Mouse (Mus musculus) neural tube, embryonic 10.5 days (tissue): ENCODE data around the gene Nek6.

Experiments used
- DNase-seq: peaks from one replicate; pipeline ENCODE4 v3.0.0-alpha.2; 2017; ENCODE audit warnings: low spot score; ENCODE audit errors: extremely low spot score

Gene Nek6

DNA sequence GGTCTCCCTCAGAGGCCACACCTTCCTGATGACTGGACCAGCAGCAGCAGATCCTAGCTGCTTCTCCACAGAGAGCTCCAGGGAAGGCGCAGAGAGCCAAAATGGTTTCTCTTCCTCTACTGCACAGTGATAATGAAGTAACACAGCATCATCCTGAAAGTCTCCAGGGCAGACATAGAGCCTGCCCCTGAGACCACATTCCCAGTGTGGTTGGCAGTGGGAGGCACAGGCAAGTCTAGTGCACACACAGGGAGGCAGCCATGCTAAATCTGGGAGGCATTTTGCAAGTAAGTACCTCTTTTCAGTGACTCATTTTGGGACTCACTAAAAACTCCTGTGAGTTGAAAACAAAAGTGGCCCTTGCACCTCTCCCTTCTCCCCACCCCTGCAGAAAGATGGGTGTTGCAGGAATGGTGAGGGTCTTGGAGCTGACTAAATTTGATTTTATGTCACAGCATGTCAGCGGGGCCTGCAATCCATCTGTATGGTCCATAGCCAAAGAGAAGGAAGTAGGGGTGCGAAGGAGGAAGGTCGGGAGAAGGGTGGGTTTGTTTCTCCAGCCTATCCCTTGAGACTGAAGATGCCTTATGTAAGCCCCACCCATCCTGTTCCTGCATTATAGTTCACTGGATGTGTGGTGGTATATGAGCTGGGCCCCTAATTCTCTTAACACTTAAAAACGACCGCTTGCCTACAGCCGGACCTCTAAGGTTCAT lies 2.3 kb upstream of the Nek6 start:
- DNase-seq, result no peak

DNA sequence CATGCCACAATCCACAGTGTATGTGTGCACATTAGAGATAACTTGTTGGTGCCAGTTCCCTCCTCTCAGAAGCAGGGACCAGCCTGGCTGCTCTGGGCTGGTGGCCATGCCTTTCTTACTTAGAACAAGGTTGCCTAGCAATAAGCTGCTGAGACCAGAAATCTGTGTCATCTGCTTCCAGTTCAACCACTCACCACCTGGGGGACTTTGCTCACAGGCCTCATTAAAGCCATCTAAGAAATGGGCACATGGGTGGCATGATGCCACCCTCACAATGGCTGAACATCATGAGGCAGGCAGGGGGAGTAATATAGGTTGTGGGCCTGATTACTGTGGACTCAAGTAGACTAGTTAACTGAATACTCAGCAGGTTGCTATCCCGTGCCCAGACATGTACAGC lies 1.3 kb upstream of the Nek6 start:
- DNase-seq, result no peak

DNA sequence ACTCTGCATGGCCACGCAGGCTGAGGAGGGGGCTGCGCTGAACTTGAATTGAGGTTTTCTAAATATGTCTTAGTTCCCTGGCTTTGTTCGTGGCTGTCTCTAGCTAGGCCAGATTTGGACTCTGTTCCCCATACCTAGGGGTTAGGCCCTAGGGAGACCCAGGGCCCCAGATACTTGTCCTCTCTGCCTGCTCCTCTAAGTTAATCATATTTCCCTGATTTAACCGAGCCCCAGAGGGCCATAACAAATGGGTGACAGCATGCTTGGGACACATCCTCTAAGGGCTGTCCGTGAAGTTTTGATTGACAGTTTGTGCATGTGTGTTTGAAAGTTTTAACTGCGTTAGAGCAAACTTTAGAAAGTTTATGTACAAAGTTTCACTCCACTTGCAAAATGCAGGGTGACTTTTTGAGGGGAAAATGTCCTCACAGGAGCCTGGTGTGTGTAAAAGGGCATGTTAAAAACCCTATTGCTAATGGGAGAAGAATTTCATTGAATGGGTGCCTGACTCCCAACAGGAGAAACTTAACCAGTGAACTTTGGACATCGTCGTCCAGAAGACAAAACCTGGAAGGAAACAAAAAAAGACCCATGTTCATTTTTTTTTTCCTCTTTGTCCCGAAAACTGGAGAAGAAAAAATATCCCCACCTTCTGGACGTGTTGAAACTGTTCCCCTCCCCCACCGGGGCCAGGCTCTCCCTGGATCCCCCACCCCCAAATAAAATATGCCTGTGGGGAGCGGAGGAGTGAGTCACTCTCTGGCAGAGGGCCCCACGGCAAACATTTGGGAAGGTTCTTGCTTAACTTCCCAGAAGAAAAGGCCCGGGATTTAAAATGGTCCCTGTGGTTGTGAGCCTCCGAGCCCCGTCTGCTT lies 1.1 kb downstream of the Nek6 start:
- no peak for DNase-seq

DNA sequence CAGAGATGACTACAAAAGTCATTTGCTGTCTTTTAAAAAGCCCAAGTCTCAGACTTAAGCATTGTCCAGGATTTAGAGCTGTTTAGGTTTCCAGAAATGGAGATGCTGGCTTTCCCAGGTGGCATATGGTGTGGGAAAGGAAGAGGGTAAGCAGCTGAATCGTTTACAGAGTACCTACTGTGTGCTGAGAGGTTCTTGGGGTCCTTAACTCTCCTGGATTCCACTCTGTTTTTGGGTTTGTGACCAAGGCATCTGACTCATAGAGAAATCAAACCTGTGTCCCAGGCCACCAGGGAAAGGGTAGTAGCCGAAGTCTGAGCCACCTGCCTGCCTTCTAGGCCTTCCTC lies 1.7 kb downstream of the Nek6 start:
- DNase-seq, result no peak

DNA sequence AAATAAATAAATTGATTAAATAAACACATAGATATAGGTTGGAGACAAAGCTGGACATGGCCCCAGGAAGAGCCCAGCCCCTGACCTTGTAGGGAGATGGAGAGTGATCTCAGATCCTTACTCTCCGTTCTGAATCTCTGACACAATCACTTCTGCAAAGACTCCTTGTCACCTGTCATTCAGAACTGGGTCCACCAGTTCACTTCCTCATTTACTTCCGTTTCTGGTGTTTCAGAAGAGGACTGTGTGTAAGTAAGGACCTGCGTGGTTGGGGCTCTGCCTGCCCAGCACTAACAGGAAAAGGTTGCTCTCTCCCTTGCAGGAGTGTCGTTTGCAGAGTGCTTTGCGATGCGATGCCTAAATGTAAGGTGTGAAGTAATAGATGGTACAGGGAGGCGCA lies 3.0 kb downstream of the Nek6 start:
- DNase-seq, result no peak

DNA sequence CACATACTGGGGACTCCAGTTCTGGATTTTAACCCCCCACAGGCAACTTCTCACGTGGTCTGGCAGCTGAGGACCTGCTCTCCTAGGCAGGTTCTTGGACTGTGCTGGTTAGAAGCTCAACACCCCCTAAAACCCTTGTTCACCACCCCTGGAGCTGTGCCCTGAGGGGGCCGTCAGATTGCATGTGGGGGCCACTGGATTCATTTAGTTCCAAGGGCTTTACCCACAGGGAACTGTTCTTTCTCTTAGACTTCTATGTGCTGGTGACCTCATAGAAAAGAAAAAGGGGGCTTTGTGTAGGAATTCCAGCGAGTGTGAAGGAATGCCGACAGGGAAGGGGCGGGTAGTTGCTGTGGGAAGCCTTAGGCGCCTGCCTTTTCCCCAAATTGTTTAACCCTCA lies 4.0 kb downstream of the Nek6 start:
- DNase-seq, result no peak

DNA sequence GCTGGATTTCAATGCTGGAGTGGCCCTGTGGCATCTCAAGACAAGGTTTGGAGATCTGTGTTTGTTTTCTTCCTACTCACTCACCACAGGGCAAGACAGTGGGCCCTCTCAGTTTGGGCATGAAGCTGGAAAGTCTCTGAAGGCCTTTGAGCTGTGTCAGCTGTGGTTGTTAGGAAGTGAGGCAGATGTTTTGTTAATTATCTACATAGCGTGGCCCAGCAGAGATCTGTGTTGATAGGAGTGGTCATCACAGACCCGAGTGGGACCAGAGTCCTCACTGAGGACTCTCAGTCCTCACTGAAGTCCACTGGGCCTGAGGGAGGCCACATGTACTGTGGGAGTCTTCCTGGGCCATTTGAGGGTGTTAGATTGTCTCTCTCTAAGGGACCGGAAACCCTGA lies 5.0 kb downstream of the Nek6 start:
- DNase-seq, result no peak

DNA sequence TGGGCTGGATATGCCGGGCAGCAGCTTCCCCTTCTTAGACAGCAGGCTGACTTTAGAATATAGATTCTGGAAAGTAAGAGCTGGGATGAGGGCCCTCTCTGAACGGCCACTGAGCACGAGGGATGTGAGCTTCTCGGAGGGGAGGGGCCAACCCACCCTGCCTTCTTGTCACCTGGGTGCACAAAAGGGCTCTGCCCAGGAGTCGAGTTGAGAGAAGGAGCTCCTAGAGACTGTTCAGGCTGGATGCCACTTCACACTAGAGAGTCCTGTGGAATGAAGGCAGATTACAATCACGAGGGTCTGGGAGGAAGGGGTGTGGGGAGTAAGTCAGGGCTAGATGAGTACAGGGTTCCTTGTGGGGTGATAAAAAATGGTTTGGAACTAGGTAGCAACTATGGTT lies 5.6 kb downstream of the Nek6 start:
- DNase-seq, result no peak

DNA sequence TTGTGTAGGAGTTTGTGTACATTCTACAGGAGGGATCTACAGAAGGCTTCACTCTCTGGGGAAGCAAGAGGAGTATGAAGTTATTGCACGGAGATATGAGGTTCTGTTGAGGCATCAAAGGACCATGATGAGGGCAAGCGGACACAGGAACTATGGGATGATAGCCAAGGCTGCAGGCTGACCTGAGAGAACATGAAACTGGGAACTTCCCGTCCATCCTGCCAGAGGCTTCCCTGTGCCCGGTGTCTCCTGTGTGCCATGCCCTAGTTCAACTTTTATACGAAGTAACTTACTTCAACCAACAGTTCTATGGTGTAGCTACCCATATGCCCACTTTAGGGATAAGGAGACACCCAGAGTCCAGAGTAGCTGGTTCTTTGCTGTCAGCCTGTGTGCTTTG lies 7.3 kb downstream of the Nek6 start:
- no peak for DNase-seq

DNA sequence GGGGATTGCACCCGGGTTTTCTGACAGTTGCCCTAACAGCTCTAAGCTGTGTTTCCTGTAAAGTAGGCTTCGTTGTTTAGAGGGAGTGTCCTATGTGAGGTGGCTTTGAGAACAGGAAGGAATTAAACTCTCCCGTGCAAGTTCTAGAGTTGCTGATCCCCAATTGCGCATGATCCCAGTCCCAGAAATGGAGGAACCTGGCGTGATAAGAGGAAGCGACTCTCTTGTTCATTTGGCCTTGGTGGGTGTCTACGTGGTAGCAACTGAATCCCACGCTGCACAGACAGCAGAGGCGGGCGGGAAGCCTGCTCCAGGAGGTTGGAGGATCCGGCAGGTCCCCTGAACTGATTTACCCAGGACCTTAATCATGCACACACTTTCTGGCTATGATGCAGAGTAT lies 8.5 kb downstream of the Nek6 start:
- DNase-seq, result no peak

DNA sequence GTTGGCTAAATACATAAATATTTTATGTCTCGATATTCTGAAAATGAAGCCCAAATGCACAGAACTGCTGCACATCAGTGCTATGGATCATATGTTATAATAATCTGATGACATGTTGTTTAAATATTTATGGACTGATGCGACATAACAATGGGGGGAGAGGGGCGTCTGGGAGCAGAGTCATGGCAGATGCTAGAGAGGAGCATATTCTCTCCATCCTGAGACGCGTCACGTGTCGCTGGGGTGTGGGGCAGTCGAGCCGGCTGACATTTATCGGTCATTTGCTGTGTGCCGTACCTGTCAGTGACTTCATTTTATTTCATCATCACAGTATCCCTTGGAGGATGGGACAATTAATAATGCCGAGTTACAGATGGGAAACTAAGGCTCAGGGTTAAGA lies 10.2 kb downstream of the Nek6 start:
- no peak for DNase-seq

DNA sequence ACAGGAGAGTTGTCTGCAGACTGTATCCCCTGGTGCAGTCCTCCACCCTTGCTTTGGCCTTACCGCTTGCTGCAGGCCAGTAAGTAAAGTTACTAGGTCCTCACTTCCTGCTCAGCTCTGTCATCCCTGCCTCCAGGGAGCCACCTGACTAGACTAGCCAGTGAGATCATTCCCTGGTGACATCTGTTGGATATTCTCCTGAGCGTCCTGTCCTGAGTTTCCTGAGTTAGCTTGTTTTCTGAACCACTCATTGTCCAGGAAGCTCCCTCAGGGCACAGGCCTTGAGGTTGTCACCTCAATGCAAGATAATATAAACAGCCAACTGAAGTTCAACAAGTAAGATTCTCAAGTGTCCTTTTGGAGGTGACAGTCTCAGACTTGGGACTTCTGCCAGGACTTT lies 10.9 kb downstream of the Nek6 start:
- no peak for DNase-seq

DNA sequence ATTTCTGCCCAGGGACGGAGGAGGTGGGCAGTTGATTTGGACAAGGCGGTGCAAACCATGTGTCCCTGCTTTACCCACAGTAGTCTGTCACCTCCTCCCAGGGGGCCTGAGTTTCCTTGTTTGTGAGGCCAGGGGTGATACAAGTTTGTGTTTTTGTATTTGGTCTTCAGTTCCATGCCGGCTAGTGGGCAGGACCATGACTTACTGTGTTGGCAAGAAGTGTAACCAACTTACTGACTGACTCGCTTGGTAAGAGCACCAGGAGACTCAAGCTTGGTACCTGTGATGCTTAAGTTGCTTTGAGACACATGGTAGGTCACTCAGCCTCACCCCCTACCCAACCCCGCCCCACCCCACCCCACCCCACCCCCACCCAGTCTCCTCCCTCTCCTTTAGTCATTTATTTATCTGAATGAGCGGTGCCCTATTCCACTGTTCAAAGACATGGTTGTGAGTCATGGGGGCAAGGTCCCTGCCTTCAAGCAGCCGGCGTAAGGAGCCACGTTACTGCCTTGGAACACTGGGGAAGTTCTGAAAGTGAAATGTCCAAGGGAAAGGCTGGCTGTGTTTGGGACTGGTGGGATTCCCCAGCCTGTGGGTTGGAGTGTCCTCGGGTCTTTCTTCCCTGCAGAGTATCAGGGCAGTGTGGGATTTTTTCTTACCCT lies 12.5 kb downstream of the Nek6 start:
- no peak for DNase-seq

DNA sequence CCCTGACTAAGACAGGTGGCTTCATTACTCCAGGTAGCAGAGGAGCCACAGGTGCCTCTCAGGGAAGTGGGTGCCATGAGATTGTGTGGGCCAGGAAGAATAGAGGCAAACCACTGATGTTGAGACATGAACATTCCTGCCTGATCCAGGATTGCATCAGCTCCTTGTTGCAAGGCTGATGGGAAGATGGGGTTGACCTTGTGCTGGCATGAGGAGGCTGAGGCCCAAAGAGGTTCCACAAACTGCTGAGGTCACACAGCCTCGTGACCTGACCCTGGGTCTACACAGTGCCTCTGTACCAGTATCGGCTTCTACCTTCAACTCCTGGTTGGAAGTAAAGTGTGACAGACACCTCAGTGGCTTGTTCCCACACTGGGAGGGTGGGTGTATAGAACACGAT lies 13.6 kb downstream of the Nek6 start:
- no peak for DNase-seq

DNA sequence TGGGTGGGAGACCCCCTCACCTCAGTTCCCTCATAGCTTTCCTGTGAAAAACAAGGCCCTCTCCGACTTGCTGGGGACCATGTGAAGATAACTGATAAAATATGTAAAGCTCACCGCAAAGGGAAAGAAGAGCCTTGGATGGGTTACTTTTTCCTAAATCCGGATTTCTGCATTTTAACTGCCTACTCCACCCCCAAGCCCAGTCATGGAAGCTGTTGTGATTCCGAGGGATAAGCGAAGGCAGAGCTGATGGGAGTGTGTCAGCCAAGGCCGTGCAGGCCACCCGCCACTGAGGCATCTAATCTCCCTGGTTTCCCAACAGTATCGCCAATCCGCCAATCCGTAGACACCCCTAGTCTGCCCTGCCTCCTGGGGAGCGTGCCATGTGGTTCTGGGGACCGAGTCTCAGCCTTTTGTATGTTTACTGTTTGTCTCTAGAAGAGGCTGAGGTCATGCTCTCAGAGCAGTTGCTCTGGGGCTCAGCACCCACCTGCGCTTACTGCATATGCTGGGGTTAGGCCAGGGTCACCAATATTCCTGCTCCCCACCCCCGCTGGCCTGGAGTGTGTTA lies 18.2 kb downstream of the Nek6 start:
- no peak for DNase-seq

DNA sequence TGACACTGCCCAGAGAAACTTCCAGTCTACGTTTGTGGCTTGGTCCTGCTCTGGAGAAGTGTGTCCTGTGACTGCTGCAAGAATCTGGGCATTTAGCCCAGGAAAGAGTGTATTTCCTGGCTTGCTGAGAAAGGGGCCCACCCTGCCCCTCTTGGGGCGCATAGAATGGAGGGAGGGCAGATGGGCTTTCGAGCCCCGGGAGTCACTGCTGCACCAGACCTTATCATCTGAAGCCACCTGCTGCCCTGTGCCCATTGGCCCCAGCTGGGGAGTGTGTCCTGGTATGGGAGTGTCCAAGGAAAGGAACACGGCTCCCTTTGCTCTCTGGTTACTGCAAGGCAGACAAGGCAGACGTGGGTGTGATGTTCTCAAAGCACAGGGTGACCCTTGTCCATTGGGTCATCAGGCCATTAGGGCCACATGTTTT lies 19.5 kb downstream of the Nek6 start:
- DNase-seq, result no peak

DNA sequence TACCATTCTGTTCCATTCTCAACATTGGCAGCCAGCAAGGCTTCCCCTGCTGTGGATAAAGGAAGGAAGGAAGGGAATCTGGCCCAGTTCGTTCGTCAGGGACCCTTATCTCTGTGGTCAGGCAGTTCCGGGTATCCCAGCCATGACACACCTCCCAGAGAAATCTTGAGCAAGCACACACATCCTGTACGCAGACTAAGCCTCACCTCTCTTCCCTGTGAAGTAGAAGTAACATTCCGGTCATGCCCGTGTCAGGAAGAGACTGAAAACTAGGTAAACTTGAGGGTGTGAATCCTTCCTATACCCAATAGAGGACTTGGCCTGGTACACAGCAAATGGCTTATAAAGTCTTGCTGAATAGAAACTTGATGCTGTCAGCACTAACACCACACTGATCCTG lies 21.9 kb downstream of the Nek6 start:
- DNase-seq, result no peak

DNA sequence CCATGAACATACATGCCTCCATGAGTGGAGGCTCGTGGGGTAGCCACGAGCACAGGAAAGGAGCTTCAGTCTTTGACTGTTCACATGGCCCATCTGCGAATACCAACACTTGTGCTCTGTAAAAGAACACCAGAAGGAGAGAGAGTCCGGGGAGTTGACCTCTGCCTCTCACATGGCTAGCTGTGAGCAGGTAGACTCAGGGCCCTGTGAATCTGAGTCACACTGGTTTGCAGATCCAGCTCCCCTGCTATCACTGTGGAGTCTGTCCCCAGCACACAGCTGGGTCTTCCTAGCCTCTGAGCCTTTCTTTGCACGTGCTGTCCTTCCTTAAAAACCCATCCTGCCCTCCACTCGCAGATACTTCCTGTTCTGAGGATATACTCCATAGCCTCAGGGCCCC lies 22.3 kb downstream of the Nek6 start:
- DNase-seq, result no peak

DNA sequence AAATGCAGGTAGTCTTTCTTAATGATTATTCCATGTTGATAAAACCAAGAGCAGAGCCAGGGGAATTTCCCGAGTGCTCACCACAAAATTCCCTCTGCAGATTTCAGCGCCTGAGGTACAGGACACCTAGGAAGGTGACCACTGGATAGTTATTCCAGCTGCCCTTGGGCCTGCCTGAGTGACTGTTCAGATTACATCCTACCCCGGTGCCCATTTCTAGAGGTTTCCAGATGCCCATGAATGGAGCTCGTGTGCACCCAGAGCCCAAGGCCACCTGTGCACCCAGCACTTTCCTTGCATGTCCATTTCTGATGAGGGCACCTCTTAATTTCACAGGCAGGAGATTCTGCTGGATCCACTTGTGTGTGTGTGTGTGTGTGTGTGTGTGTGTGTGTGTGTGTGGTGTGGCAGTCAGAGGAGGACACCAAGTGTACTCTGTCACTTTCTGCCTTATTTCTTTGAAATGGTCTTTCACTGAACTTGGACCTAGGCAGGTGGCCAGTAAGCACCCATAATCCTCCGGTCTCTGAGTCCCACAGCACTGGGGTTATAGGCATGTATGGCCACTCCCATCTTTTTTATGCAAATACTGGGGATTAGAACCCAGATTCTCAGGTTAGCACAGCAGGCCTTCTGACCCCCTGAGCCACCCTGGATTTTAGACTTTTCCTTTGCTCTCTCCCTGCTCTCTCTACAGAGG lies 22.9 kb downstream of the Nek6 start:
- no peak for DNase-seq

DNA sequence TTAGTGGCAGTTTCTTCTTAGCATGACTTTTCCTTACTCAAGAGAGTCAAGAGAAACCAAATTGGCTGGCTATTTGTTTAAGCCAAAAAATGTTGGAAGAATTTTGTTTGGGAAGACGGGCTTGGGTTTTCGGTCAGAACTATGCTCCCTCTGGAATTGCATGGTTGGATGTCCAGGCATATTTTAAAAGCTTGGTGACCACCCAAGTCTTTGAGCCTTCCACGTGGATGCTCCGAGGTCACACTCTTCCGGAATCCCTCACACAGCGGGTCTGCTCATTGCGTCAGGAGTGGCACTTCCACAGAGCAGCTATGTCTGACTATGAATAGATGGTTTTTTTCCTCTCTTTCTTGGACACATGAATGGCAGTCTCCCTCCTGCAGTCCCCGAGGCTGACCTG lies 23.6 kb downstream of the Nek6 start:
- no peak for DNase-seq

DNA sequence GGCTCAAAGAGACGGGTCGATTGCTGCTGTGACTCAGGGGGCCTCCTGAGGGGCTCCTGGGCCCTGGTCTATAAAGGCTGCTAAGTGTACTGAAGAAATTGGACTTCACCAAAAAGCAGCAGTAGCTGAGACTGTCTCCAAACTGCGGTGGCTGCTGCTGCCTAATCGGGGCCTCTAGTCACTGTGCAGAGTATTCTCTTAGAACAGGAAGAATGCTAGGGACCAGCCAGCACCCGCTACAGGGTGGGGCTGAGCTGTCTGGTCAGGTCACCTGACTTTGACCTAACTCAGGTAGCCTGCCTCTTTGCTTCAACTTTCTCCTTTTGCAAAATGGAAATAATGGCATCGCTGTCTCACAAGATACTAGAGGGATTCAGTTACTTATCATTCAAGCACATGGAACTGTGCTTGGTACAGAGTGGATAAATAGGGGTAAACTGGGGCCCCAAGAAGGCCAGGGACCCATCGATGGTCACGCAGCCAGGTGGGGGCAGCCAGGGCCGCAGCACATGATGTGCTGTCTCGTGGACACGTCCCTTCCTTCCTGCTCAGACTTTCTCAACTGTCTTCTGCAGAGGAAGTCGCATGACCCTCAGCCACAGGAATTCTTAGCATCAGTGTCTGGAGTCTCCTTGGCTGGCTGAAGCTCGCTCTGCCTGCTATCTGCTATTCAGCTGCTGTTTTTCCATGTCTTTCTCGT lies 24.2 kb downstream of the Nek6 start:
- DNase-seq, result no peak
